Mouse (Mus musculus): ENCODE results near the gene Adamtsl1. TPM values are rescaled to one million over a fixed set of nuclear protein-coding genes. Genes with fewer than 3 reads are reported as not detected.

Gene Adamtsl1
- polyA plus RNA-seq, 1 experiment from 2014 or later: 33.3 TPM

DNA sequence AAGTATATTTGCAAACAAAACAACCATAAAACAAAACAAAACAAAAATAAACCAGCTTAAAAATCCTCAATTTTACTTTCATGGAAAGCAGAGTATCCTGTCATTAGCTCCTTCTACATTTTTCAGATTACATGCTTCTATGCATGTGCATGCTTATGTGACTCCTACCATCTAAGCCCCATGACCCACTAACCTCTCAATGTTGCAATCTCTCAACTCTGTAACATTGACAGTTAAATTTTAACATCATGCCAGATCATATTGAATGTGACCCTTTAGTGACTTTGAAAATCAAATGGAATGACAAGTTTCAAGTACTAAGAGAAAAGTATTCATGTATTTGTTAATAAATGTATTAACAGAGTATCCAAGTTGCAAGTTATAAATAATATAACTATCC lies 80.2 kb downstream of the Adamtsl1 start:
- H3K9me3 ChIP-seq (ENCODE audit: control insufficient read depth, low read depth, low read length): no peaks in the 10 kb centered on the region
- H3K9ac ChIP-seq (replicated peaks; ENCODE audit: low read depth, low read length): no peak overlapping the region
- no peaks in the 10 kb centered on the region for H3K27me3 ChIP-seq (ENCODE audit: control insufficient read depth, insufficient read depth, low read length)
- no peak for ATAC-seq (ENCODE audit: insufficient number of reproducible peaks, insufficient read depth, low FRiP score, low read depth)
- H3K36me3 ChIP-seq (ENCODE audit: control insufficient read depth, insufficient read depth, low read length): no peaks in the 10 kb centered on the region
- H3K4me3 ChIP-seq (ENCODE audit: low read depth, low read length): no peak overlapping the region
- no peaks in the 10 kb centered on the region for H3K4me1 ChIP-seq (ENCODE audit: control insufficient read depth, insufficient read depth, low read length)
- no peak overlapping the region for H3K27ac ChIP-seq (ENCODE audit: low read length)
- H3K4me2 ChIP-seq (replicated peaks; ENCODE audit: low read depth, low read length): no peak overlapping the region

DNA sequence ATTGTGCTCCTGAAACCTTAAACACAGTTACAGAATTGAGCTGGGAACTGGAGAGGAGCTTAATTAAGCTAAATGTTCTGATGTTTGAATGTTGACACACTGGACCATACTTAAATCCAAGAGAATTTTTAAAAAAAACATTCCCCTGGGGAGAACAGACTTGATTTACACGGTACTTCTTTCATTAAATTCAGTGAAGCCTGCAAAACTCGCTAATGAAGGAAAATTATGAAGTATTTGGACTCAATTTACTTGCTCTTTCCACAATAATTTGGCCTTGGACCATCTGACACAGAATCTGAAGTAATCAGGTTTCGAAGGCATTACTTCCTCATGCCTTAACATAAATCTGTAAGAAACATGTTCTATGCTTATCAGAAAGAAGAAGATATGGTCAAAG lies 99.4 kb downstream of the Adamtsl1 start:
- no peak overlapping the region for H3K4me2 ChIP-seq (replicated peaks; ENCODE audit: low read depth, low read length)
- no peak overlapping the region for H3K27ac ChIP-seq (ENCODE audit: low read length)
- no peak for ATAC-seq (ENCODE audit: insufficient number of reproducible peaks, insufficient read depth, low FRiP score, low read depth)
- H3K4me3 ChIP-seq (ENCODE audit: low read depth, low read length): no peak overlapping the region
- H3K9ac ChIP-seq (replicated peaks; ENCODE audit: low read depth, low read length): no peak overlapping the region
- H3K27me3 ChIP-seq (ENCODE audit: control insufficient read depth, insufficient read depth, low read length): no peaks in the 10 kb centered on the region
- no peaks in the 10 kb centered on the region for H3K36me3 ChIP-seq (ENCODE audit: control insufficient read depth, insufficient read depth, low read length)
- 81% methylated on average over 3 of the region's 3 CpGs for WGBS
- H3K9me3 ChIP-seq (ENCODE audit: control insufficient read depth, low read depth, low read length): no peaks in the 10 kb centered on the region
- no peaks in the 10 kb centered on the region for H3K4me1 ChIP-seq (ENCODE audit: control insufficient read depth, insufficient read depth, low read length)

DNA sequence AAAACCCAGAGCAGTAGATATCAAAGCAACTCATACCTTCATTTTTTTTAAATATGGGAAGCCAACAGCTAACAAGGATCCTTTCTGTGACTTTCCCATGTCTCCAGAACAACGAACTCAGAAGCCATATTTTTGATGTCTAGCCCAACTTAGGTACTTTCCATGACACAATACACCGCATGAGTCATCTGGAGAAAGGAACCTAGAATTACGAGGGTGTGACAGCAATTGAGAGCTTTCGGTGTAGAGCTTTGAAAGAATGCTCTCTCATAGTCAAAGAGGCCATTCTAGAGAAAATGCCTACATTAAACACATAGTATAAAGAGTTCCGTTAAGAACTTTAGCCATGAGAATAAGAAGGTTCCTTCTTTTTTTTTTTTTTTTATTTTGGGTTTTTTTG lies 104.8 kb downstream of the Adamtsl1 start:
- no peak overlapping the region for H3K9ac ChIP-seq (replicated peaks; ENCODE audit: low read depth, low read length)
- no peaks in the 10 kb centered on the region for H3K4me1 ChIP-seq (ENCODE audit: control insufficient read depth, insufficient read depth, low read length)
- H3K4me2 ChIP-seq (replicated peaks; ENCODE audit: low read depth, low read length): no peak overlapping the region
- H3K4me3 ChIP-seq (ENCODE audit: low read depth, low read length): no peak overlapping the region
- no peaks in the 10 kb centered on the region for H3K9me3 ChIP-seq (ENCODE audit: control insufficient read depth, low read depth, low read length)
- no peaks in the 10 kb centered on the region for H3K36me3 ChIP-seq (ENCODE audit: control insufficient read depth, insufficient read depth, low read length)
- H3K27ac ChIP-seq (ENCODE audit: low read length): no peak overlapping the region
- 86% methylated on average over 5 of the region's 5 CpGs for WGBS
- no peak for ATAC-seq (ENCODE audit: insufficient number of reproducible peaks, insufficient read depth, low FRiP score, low read depth)
- H3K27me3 ChIP-seq (ENCODE audit: control insufficient read depth, insufficient read depth, low read length): no peaks in the 10 kb centered on the region

DNA sequence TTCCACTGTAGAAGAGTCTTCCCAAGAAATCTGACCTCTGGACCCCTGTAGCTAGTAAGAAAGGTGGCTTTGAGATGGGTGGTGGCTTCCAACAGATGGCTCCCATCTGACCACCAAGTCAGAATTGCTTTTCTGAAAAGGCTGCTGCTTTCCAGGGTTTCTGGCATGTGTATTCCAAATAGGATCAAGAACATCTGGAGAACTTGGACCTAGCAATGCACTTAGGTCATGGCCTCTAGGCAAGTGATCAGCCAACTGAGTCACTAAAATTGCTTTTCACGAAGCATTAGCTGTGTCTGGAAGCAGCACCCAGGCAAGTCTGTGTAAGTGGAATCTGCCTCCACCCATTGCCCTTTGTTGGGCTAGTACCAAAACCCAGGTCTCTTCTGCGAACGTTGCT lies 105.3 kb downstream of the Adamtsl1 start:
- no peak overlapping the region for H3K27ac ChIP-seq (ENCODE audit: low read length)
- no peak overlapping the region for H3K4me2 ChIP-seq (replicated peaks; ENCODE audit: low read depth, low read length)
- H3K27me3 ChIP-seq (ENCODE audit: control insufficient read depth, insufficient read depth, low read length): no peaks in the 10 kb centered on the region
- H3K4me3 ChIP-seq (ENCODE audit: low read depth, low read length): no peak overlapping the region
- H3K9me3 ChIP-seq (ENCODE audit: control insufficient read depth, low read depth, low read length): no peaks in the 10 kb centered on the region
- H3K36me3 ChIP-seq (ENCODE audit: control insufficient read depth, insufficient read depth, low read length): no peaks in the 10 kb centered on the region
- no peak overlapping the region for H3K9ac ChIP-seq (replicated peaks; ENCODE audit: low read depth, low read length)
- 57% methylated on average over 3 of the region's 3 CpGs for WGBS
- no peaks in the 10 kb centered on the region for H3K4me1 ChIP-seq (ENCODE audit: control insufficient read depth, insufficient read depth, low read length)
- ATAC-seq (ENCODE audit: insufficient number of reproducible peaks, insufficient read depth, low FRiP score, low read depth): no peak

- no peak for ATAC-seq (ENCODE audit: insufficient number of reproducible peaks, insufficient read depth, low FRiP score, low read depth)
- Histone ChIP-seq H3K4me1 (ENCODE audit: control insufficient read depth, insufficient read depth, low read length) (no peaks in the 10 kb centered on the region), H3K27me3 (ENCODE audit: control insufficient read depth, insufficient read depth, low read length) (no peaks in the 10 kb centered on the region), H3K9me3 (ENCODE audit: control insufficient read depth, low read depth, low read length) (no peaks in the 10 kb centered on the region), H3K9ac (replicated peaks; ENCODE audit: low read depth, low read length) (no peak overlapping the region), H3K4me2 (replicated peaks; ENCODE audit: low read depth, low read length) (no peak overlapping the region), H3K4me3 (ENCODE audit: low read depth, low read length) (no peak overlapping the region), H3K36me3 (ENCODE audit: control insufficient read depth, insufficient read depth, low read length) (no peaks in the 10 kb centered on the region), H3K27ac (ENCODE audit: low read length) (no peak overlapping the region)
- WGBS: 51% methylated on average over 7 of the region's 7 CpGs
Observed at GRCm38 (mm10) chr4:85629381-85629780, 115.4 kb downstream of the Adamtsl1 start.

- no peak overlapping the region for H3K27ac ChIP-seq (ENCODE audit: low read length)
- WGBS: 69% methylated on average over 5 of the region's 5 CpGs
Observed at GRCm38 (mm10) chr4:85669271-85669670, 155.3 kb downstream of the Adamtsl1 start.

GRCm38 (mm10) chr4:85669735-85670134 lies 155.8 kb downstream of the Adamtsl1 start:
- H3K4me1 ChIP-seq (ENCODE audit: control insufficient read depth, insufficient read depth, low read length): peaks cover 5% of the 10 kb centered on the region; the same call in 1 of the 2 replicates
- H3K36me3 ChIP-seq (ENCODE audit: control insufficient read depth, insufficient read depth, low read length): no peaks in the 10 kb centered on the region
- H3K27ac ChIP-seq (ENCODE audit: low read length): no peak overlapping the region
- H3K9ac ChIP-seq (replicated peaks; ENCODE audit: low read depth, low read length): no peak overlapping the region
- no peak overlapping the region for H3K4me3 ChIP-seq (ENCODE audit: low read depth, low read length)
- no peak overlapping the region for H3K4me2 ChIP-seq (replicated peaks; ENCODE audit: low read depth, low read length)
- no peaks in the 10 kb centered on the region for H3K9me3 ChIP-seq (ENCODE audit: control insufficient read depth, low read depth, low read length)
- 50% methylated on average over 1 of the region's 1 CpGs for WGBS
- H3K27me3 ChIP-seq (ENCODE audit: control insufficient read depth, insufficient read depth, low read length): no peaks in the 10 kb centered on the region
- ATAC-seq (ENCODE audit: insufficient number of reproducible peaks, insufficient read depth, low FRiP score, low read depth): no peak

More at GRCm38 (mm10) chr4:85669271-85669670, 155.3 kb downstream of the Adamtsl1 start:
- Histone ChIP-seq H3K4me1 (ENCODE audit: control insufficient read depth, insufficient read depth, low read length) (peaks cover 5% of the 10 kb centered on the region; the same call in 1 of the 2 replicates), H3K36me3 (ENCODE audit: control insufficient read depth, insufficient read depth, low read length) (no peaks in the 10 kb centered on the region), H3K4me3 (ENCODE audit: low read depth, low read length) (no peak overlapping the region), H3K9me3 (ENCODE audit: control insufficient read depth, low read depth, low read length) (no peaks in the 10 kb centered on the region), H3K9ac (replicated peaks; ENCODE audit: low read depth, low read length) (no peak overlapping the region), H3K4me2 (replicated peaks; ENCODE audit: low read depth, low read length) (no peak overlapping the region), H3K27me3 (ENCODE audit: control insufficient read depth, insufficient read depth, low read length) (no peaks in the 10 kb centered on the region)
- no peak for ATAC-seq (ENCODE audit: insufficient number of reproducible peaks, insufficient read depth, low FRiP score, low read depth)

DNA sequence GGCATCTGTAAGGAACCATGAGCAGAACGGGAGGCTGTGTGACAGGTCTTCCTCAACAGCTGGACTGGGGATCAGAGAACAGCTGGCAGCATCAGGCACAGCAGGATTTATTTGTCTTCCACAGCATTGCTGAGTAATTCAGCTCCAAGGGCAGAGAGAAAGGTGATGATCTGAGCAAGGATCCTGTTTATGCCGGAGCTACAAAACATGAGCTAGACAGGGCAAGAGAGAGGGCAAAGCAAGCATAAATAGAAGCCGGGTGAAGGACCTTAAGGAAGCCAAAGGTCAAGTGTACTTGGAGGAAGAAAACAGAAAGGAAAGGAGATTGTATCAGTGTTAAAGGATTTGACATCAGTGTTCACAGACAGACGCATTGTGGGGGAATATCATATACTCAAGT lies 158.3 kb downstream of the Adamtsl1 start:
- Histone ChIP-seq H3K27ac (ENCODE audit: low read length) (no peak overlapping the region), H3K9me3 (ENCODE audit: control insufficient read depth, low read depth, low read length) (no peaks in the 10 kb centered on the region), H3K4me3 (ENCODE audit: low read depth, low read length) (no peak overlapping the region), H3K4me1 (ENCODE audit: control insufficient read depth, insufficient read depth, low read length) (peaks cover 5% of the 10 kb centered on the region; the same call in 1 of the 2 replicates), H3K9ac (replicated peaks; ENCODE audit: low read depth, low read length) (no peak overlapping the region), H3K27me3 (ENCODE audit: control insufficient read depth, insufficient read depth, low read length) (no peaks in the 10 kb centered on the region), H3K4me2 (replicated peaks; ENCODE audit: low read depth, low read length) (no peak overlapping the region), H3K36me3 (ENCODE audit: control insufficient read depth, insufficient read depth, low read length) (no peaks in the 10 kb centered on the region)
- 20% methylated on average over 4 of the region's 4 CpGs for WGBS
- ATAC-seq (ENCODE audit: insufficient number of reproducible peaks, insufficient read depth, low FRiP score, low read depth): no peak

GRCm38 (mm10) chr4:85677621-85678020 lies 163.6 kb downstream of the Adamtsl1 start:
- H3K4me3 ChIP-seq (ENCODE audit: low read depth, low read length): no peak overlapping the region
- no peaks in the 10 kb centered on the region for H3K36me3 ChIP-seq (ENCODE audit: control insufficient read depth, insufficient read depth, low read length)
- no peak overlapping the region for H3K9ac ChIP-seq (replicated peaks; ENCODE audit: low read depth, low read length)
- no peak overlapping the region for H3K27ac ChIP-seq (ENCODE audit: low read length)
- 46% methylated on average over 1 of the region's 1 CpGs for WGBS
- 0 out of 2 replicates have a peak, but pooled peaks cover 2% of the 10 kb centered on the region for H3K4me1 ChIP-seq (ENCODE audit: control insufficient read depth, insufficient read depth, low read length)
- H3K4me2 ChIP-seq (replicated peaks; ENCODE audit: low read depth, low read length): no peak overlapping the region
- no peaks in the 10 kb centered on the region for H3K9me3 ChIP-seq (ENCODE audit: control insufficient read depth, low read depth, low read length)
- ATAC-seq (ENCODE audit: insufficient number of reproducible peaks, insufficient read depth, low FRiP score, low read depth): no peak
- no peaks in the 10 kb centered on the region for H3K27me3 ChIP-seq (ENCODE audit: control insufficient read depth, insufficient read depth, low read length)
